Mouse (Mus musculus): ENCODE results near the gene Nap1l3. TPM values are rescaled to one million over a fixed set of nuclear protein-coding genes. Genes with fewer than 3 reads are reported as not detected.

Gene Nap1l3
- 1 to 10 TPM; 2.7 to 3.5 TPM for total RNA-seq (2021)
- 3.9 and 5.4 TPM in 2 replicates for polyA plus RNA-seq (2012; rRNA removed)
- long read RNA-seq, transcript Nap1l3-201 (1 exons, 2,837 nt) = major isoform, 8 of 8 reads
- long read RNA-seq, partial matches to known transcripts = 0 of 8 reads
- long read RNA-seq, other reads (novel, unspliced or antisense) = 0 of 8 reads

GRCm38 (mm10) chrX:122396781-122397581 lies at the start of gene Nap1l3:
Nap1l3 (minus strand) TSS chrX:122397401.
- peak; percentile 81 for DNase-seq

GRCm38 (mm10) chrX:122397652-122398051 lies 451 bp upstream of the Nap1l3 start:
- no peak for DNase-seq
